Mouse (Mus musculus): ENCODE data around the gene Tmprss7.

The Tmprss7 gene

GRCm38 (mm10) chr16:45693558-45693957 lies at the start of gene Tmprss7:
Gene Tmprss7 (minus strand): TSS chr16:45693658.
- no peak for DNase-seq

DNA sequence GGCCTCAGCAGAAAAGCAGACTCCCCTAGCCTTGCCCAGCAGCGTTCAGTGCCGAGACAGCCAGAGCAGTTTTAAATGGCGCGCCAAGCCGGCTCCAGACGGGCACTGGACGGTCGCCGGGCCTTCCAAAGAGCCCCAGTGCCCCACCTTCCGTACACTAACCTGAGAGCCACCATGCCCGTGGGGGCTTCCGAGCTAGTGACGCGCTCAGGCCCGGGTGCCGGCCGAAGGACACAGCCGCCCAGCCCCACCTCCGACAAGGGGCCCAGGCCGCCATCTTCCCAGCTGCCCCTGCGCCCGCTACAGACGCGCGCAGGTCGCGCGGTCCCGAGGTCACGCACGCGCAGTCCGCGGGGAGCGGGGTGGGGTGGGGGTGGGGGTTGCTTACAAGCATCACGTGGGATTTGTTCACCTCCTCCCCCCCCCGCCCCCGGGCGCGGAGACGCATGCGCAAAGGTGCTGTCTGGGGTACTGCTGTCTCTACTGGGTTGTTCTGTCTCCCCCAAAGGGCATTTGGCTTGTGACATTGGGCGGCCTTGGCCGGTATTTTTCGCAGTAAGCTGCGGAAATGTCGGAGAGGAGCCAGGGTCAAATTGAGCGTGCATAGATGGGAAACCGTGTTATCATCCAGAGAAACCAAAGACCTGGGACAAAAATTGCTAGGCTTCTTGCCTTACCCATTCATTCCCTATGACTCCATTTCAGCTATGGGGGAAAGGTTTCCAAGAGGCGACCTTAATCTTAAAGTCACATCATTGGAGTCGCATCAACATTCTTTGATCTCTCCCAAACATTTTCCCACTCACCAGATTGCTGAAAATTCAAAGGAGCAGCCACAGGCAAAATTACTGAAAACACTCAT lies 49.4 kb upstream of the Tmprss7 start, which contains the start of gene Abhd10:
TSS of gene Abhd10 (minus strand) at position 341 of the 862 bp plus-strand sequence.
- peak; percentile 99 for DNase-seq

DNA sequence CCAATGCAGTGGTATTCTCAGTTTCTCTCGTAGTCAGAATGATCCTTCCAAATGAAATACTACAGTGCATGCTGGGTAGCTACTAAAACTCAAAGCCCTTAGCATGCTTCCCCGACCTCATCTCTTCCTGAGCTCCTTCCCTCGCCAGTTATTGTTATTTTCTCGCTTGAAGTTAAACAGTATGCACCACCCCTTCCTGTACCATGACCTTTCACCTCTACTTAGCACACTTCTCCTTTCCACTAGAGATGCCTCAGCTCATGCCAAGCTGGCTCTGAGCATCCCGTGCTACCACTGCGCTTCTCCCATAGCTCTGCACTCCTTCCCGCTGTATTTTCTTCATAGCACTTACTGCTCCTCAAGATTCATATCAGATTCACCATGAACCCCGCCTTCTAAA lies 44.4 kb upstream of the Tmprss7 start:
- DNase-seq = no peak

DNA sequence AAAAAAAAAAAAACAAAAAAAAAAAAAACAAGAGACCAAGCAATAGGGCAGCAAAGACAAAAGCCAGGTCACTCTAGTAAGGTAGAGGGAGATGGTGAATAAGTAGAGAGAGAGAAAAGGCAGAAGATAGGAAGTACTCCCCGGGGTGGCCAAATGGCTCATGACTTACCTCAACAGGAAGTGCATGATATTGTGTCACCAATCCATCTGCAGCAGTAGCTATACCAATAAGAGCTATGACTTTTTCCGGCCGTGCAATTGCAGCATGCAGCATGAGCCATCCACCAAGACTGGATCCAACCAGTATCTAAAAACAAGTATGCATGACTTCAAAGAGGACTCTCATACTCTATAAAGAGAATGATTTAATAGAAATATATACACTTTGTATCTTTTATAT lies 43.3 kb upstream of the Tmprss7 start:
- DNase-seq = no peak

DNA sequence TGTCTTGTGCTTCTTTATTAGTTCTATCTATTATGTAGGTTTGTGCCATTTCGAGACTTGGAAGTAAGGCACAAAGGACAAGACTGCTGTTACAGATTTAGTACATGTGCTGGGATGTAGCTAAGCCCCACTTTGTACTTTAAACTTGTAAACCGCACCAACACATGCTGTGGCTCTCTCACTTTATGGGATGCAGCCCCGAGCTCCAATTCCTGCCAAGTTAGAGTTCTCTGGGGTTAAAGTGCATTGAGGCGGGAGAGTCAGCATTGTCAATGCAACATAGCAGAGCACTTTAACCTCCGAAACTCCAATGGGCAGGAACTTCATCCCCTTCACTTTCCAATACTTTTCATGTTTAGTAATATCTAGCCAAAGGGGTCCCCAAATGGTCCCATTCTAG lies 35.7 kb upstream of the Tmprss7 start:
- no peak for DNase-seq

- no peak for DNase-seq
These were observed 31.3 kb upstream of the Tmprss7 start for GRCm38 (mm10) chr16:45724742-45725102.

DNA sequence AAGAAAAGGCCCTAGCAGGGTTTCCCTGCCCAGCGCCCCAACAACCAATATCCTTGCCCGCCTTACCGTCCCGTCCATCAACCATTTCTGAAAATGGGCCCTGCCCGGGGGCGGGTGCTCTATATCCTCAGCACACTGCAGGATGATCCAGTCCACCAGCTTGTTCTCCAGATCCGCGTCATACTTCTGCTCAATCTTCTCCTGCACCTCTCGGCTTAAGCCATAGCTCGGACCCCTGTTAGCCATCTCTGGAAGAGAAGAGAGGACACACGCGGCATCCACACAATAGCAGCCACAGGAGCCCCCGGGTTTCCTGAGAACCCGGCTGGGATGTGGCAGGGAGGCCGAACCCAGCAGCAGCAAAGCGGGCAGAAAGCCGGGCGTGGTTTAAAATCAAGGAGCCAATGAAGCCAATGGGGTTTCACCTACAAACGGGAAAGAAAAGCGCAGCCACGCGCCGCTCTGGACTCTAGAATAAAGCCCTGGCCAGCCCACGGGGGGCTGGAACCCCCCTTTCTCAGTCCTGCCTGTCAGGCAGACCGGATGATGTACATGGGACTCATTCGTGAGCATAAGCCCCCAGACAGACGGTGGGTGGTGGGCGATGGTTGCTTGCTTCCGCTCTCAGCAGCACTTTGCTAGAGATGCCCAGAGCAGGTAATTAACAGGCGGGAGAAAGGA lies 30.7 kb upstream of the Tmprss7 start, which contains the start of gene Tagln3:
TSS of gene Tagln3 (minus strand) at position 548 of the 681 bp plus-strand sequence.
- peak; percentile 81 for DNase-seq

DNA sequence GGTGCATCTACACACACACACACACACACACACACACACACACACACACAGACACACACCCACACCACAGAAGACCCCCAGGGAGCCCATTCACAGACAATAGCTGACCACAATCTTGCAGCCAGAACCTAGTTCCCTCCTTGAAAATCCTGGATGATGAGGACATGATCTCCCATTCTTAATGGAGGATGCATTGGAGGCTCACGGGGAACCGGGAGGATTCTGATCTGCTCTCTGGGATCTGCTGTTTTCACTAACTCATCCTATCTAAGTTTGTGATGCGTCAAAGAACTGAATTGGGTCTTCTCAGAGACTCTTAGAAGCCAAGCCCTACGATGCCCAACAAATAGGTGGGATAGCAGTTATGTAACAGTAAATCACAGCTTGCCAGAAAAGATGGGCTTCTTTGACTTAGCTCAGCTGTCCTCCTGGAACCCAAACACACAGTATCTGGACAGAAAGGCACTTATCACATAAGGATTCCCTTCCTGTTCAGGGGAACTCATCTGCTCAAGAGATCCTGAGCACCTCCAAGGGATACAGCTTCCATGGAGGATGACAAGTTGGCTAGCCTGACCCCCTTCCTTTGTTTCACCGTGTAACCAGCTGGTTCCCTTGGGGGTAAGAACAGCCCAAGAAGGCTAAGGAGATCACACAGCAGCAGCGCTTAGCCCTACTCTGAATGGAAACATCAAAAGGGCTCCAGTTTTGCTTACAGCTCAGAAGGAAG lies 29.9 kb upstream of the Tmprss7 start:
- DNase-seq = peak; percentile 54

DNA sequence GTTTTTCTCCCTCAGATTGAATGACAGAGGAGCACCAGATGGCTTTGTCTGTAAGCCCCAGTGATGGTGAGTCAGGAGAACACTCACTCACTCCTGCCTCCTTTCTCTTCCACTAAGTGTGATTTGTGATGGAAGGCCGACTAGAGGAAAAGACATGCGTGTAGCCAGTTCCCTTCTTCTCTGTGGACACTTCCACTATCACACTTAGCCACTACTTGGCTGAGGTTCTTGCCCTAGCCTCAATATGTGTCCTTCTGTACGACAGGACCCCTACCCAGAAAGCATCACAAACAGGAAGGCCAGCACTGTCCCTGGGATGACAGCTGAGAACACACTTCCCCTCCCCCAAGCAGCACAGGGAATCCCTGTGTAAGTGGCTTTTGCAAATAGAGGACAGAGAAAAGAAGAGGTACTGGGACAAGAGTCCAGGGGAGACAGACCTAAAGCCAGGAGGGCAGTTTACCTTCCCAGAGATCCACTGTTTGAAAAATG lies 29.0 kb upstream of the Tmprss7 start:
- DNase-seq = peak; percentile 52

- peak; percentile 53 for DNase-seq
These were observed 26.7 kb upstream of the Tmprss7 start for GRCm38 (mm10) chr16:45720022-45720630.

- DNase-seq = no peak
These were observed 24.8 kb upstream of the Tmprss7 start for GRCm38 (mm10) chr16:45718296-45718695.

DNA sequence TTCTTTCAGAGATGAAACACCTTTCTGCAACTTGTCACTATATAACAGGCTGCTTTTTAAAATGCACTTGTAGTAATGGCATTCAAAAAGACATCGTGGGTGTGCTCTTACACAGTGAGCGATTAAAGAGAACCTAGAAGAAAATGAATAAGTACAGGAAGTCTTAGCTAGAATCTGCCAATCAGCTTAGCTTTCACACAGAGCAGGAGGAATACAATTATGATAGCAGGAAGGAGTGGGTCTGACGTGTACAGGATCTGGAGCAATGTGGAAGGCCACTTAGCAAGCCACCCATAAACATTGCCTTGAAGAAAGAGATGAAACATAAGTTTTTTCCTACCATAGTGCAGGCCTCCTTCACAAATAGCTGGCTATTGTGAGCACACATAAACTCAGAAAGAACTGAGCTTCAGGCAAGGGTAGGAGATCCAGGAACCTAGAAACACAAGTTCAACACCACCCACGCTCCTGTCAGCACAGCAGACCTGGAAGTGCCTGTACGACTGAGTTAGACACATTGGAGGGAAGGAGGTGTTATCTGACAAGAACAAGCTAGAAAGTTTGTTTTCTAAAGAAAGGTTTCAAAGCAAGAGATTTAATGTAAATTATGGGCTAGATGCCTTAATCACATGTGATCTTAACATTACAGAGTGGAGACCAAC lies 21.2 kb upstream of the Tmprss7 start:
- no peak for DNase-seq

- no peak for DNase-seq
These were observed 20.4 kb upstream of the Tmprss7 start for GRCm38 (mm10) chr16:45713878-45714277.

- no peak for DNase-seq
These were observed 19.8 kb upstream of the Tmprss7 start for GRCm38 (mm10) chr16:45713261-45713660.

GRCm38 (mm10) chr16:45711263-45711662 lies 17.8 kb upstream of the Tmprss7 start:
- DNase-seq = no peak

DNA sequence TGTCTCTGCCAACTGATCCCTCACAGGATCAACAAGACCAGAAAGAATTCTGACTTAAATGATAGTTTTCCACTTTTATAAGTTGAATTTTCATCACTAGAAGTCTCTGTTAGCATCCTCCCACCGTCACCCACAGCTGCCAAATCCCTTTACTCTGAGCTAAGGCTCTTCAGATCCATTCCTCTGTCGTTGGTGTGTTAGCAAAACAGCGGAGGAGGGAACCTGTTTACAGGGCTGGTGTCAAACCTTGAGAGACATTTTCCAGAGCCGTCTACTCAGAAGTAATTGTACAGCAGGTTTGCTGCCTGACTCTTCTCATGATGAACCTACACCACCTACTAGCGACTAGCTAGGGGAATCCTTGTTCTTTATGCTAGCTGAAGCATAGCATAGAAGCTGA lies 5.8 kb upstream of the Tmprss7 start:
- no peak for DNase-seq

DNA sequence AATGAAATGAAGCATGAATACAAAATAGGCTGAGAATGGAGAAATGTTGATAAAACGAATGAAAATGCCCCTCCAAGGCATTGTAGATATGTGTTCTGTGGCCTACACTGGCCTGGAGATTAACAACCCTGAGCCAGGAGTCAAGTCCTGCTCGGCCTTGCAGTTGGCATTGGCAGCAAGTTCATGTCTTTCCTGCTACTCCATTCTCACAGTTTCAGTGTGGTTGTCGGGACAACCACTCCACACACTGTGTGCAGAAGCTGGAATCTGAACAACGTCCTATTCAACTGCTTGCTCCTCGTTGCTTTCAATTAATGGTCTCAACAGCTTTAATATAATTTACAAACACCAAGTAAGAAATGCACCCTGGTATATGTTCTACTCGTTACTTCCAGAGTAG lies 4.5 kb upstream of the Tmprss7 start:
- no peak for DNase-seq

DNA sequence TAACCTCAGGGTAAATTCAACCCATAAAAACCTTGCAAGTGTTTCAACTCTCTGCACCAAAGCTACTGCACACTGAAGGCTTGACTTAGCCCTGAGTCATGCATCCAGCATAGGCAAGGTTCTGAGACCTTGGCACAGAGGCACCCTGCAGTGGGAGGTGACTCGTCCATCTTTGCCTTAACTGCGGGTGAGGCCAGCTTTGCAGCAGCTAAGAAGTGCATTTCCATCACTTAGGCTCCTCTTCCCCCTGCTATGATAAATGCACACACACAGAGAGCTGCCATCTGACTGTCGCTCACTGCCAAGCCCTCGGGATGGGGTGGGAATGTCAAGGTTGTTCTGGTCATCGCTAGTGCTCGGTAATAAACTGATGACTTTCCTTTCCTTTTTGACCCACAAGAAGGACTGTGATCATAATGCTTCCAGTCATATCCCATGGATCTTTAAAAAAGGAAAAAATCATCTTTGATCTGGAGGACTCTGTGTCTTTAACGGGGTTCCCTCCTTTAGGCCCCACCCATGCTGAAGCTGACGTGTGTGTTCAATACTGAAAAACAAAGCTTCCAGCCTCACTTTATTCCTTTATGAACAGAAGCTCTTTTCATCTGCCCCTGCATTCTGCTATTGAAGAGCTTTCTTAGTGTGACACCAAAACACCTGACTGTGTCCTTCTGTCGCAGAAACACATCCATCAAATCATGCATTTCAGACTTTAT lies 2.1 kb upstream of the Tmprss7 start:
- DNase-seq = peak; percentile 42

DNA sequence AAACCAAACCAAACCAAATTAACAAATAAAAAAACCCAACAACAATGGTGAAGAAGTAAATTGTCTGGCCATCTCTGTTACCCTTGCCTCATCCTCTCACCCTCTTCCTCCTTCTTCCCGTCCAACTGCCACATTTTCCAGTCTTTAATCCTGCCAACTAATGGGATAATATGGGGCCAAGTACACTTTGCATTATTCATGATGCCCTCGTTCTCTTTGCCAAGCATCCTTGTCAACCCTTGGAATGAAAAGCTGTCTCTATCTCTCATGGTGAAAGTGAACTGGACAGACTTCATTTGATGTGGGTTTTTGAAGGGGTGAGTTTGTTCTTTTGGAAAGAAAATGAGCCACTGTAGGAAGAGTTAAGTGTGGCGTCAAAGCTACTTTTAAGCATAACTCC lies 607 bp downstream of the Tmprss7 start:
- DNase-seq = no peak

GRCm38 (mm10) chr16:45690178-45690577 lies 3.3 kb downstream of the Tmprss7 start:
- no peak for DNase-seq

- DNase-seq = peak; percentile 73
These were observed 6.6 kb downstream of the Tmprss7 start for GRCm38 (mm10) chr16:45686833-45687232.

GRCm38 (mm10) chr16:45685295-45685694 lies 8.2 kb downstream of the Tmprss7 start:
- DNase-seq = no peak

Measured in cerebellum, adult 8-10 months (tissue).